Mouse (Mus musculus) spleen, adult 2 months (tissue): ENCODE data around the gene Rnf19b. TPM values are rescaled to one million over a fixed set of nuclear protein-coding genes. Genes with fewer than 3 reads are reported as not detected.

Experiments used
- DNase-seq, 2 experiments: peaks; one replicate each; pipeline versions ENCODE4 v3.0.0 to v3.0.0-alpha.2; 2012 to 2021; ENCODE audit warnings: low spot score in 2 of 2, low read depth in 1 of 2
- H3K27ac ChIP-seq: fragments of 200-500 bp; 2 replicates; pipeline ENCODE4 v1.5.1; 2012; ENCODE audit warnings: low read length, inconsistent platforms; ENCODE audit not compliant: insufficient read depth
- H3K27me3 ChIP-seq: fragments of 200-500 bp; 2 replicates; pipeline ENCODE4 v1.6.1; 2012; ENCODE audit warnings: mild to moderate bottlenecking, moderate library complexity, low read length, inconsistent platforms; ENCODE audit not compliant: control insufficient read depth, insufficient read depth
- H3K36me3 ChIP-seq: fragments of 200-500 bp; 2 replicates; pipeline ENCODE4 v1.6.1; 2012; ENCODE audit warnings: mild to moderate bottlenecking, low read length, inconsistent platforms; ENCODE audit not compliant: control insufficient read depth, insufficient read depth
- H3K4me1 ChIP-seq: fragments of 200-500 bp; 2 replicates; pipeline ENCODE4 v1.6.1; 2011; ENCODE audit warnings: inconsistent platforms; ENCODE audit not compliant: control insufficient read depth, insufficient read depth, insufficient read length
- H3K4me3 ChIP-seq: fragments of 200-500 bp; 2 replicates; pipeline ENCODE4 v1.5.1; 2011; ENCODE audit warnings: mild to moderate bottlenecking, inconsistent platforms; ENCODE audit not compliant: insufficient read depth, insufficient read length; ENCODE audit errors: extremely low read depth
- CTCF ChIP-seq: fragments of 200-500 bp; IDR thresholded peaks from 2 replicates; pipeline ENCODE4 v1.5.1; 2011; ENCODE audit warnings: mild to moderate bottlenecking, inconsistent platforms; ENCODE audit not compliant: insufficient read depth, insufficient read length, insufficient replicate concordance; ENCODE audit errors: extremely low read depth
- POLR2A ChIP-seq: fragments of 200-500 bp; IDR thresholded peaks from 2 replicates; pipeline ENCODE4 v1.6.1; 2011; ENCODE audit warnings: low read depth, low read length, inconsistent platforms
- WGBS: fragments of 180-500 bp; shearing (Covaris S2); methylation state at CpG from one replicate; pipeline ENCODE4 v1.1.7; 2018; 5-methylcytosine and 5-hydroxymethylcytosine counted together
- polyA plus RNA-seq: library from polyadenylated mRNA; depleted of rRNA; stranded (reverse); fragments of >200 nt; gene quantifications from 2 replicates; pipeline ENCODE4 v1.2.3, GENCODE M21; 2012

Rnf19b gene
- polyA plus RNA-seq, 1 experiment, result 109 TPM

GRCm38 (mm10) chr4:129034224-129034623 is 23.8 kb upstream of the Rnf19b start:
- Histone ChIP-seq H3K4me1 (peaks cover 40% of the 10 kb centered on the region), H3K27ac (peak overlapping the region; percentile 98), H3K4me3 (no peak overlapping the region), H3K36me3 (no peaks in the 10 kb centered on the region), H3K27me3 (no peaks in the 10 kb centered on the region)
- TF ChIP-seq POLR2A (no peak), CTCF (no peak)
- DNase-seq, result no peak
- WGBS, result 80% methylated on average over 3 of the region's 3 CpGs

DNA sequence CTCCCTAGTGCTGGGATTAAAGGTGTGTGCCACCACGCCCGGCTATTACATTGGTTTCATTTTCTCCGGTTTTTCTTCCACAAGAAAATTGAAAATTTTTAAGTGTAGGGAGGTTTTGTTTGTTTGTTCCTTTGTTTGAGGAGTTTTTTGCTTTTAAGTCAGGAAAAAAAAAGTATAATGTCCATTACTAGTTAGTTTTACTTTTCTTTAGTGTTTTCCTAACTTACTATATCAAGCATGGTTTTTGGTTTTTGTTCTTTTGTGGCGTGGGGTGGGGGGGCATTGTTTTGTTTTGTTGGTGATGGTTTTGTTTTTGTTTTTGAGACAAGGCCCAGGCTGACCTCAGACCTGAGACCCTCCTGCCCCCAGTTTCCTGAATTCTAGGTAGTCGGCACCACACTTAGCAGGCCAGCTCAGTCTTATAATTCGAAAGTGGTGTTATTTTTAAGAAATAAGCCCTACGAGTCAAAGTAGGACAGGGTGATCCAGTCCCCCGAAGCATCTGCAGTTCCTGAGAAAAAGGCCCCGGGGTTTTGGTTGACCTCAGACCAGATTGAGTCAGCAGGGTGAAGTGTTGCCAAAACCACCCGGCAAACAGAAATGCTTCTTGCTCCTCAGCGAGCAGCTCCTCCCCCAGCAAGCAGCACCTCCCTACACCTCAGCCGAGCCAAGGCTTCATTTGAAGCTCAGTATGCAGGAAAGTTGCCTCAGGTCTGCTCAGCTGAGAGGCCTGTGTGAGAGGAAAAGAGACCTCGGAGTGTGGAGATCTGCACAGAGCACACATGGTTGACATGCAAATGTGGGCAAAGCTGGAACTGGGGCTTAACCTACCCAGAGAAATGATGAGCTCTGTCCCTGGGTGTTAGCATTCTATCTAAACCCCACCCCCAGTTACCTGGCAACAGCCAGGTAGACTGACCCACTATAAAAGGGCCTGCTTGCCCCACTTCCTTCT is 23.1 kb upstream of the Rnf19b start:
- peak; percentile 77 to 84 for DNase-seq
- Histone ChIP-seq H3K27ac (peak overlapping the region; percentile 83), H3K36me3 (no peaks in the 10 kb centered on the region), H3K27me3 (no peaks in the 10 kb centered on the region), H3K4me3 (no peak overlapping the region), H3K4me1 (peaks cover 40% of the 10 kb centered on the region)
- TF ChIP-seq CTCF (no peak), POLR2A (no peak)
- WGBS, result 20% methylated on average over 13 of the region's 13 CpGs

DNA sequence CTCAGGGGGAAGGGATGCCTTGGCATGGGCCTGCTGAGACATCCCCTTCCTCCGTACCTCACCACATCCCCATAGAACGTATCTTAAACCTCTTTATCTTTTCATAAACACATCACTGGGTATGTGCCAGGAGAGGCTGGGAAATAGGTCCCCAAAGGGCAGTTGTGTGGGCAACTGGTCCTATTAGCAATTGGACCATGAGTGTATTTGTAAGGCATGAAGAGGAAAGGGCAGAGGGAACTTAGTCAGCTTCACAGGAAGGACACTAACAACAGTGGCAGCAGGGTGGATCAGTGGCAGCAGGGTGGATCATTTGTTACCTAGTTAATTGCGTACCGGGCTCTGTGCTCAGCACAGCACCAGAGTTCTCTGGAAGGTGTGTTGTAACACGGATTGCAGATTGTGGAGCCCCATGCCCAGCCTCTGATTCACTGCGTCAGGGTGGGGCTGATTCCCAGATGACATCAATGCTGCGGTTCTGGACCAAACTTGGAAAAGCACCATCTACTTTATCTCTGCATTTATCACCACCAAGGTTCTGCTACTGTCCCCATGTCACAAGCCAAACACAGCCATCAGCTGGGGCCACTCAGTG is 22.1 kb upstream of the Rnf19b start:
- Histone ChIP-seq H3K4me1 (peaks cover 40% of the 10 kb centered on the region; the same call in 1 of the 2 replicates), H3K27me3 (no peaks in the 10 kb centered on the region), H3K4me3 (no peak overlapping the region), H3K27ac (peak overlapping the region; percentile 83), H3K36me3 (no peaks in the 10 kb centered on the region)
- whole genome bisulfite sequencing, result 69% methylated on average over 7 of the region's 7 CpGs
- DNase-seq, result no peak
- TF ChIP-seq POLR2A (no peak), CTCF (no peak)

DNA sequence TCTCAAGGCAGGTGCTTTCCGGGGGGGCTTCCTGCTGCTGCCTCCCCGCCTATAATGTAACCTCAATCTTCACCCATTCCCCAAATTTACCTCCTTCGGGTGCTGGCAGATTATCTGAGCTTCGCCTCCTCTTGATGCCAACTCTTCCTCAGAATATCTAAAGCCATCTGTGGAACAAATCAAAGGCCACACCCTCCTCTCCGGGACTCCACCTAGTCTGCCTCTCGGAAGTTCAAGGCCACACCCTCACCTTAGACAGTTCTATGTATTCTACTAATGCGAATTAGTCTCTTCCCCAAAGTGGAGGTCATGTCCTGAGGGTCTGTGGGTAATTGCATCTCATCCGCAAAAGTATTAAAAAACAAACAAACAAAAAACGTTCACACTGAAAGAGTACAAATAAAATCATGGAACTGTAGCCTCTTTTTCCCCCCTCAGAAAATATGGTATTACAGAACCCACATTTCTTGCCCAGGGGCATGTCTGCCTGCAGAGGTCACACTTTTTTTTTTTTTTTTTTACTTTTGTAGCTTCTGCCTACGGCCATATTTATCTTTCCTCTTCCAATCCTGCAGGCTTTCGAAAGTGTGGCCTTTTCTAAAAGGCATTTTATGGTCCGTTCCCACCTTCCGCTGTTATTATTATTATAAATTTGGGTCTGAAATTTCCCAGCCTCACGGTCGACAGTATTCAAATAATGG is 10.2 kb upstream of the Rnf19b start:
- Histone ChIP-seq H3K27me3 (peaks cover 5% of the 10 kb centered on the region), H3K27ac (no peak overlapping the region), H3K4me1 (peaks cover 7% of the 10 kb centered on the region), H3K36me3 (no peaks in the 10 kb centered on the region), H3K4me3 (no peak overlapping the region)
- WGBS, result 28% methylated on average over 15 of the region's 15 CpGs
- TF ChIP-seq POLR2A, result no peak
- DNase-seq, result no peak

DNA sequence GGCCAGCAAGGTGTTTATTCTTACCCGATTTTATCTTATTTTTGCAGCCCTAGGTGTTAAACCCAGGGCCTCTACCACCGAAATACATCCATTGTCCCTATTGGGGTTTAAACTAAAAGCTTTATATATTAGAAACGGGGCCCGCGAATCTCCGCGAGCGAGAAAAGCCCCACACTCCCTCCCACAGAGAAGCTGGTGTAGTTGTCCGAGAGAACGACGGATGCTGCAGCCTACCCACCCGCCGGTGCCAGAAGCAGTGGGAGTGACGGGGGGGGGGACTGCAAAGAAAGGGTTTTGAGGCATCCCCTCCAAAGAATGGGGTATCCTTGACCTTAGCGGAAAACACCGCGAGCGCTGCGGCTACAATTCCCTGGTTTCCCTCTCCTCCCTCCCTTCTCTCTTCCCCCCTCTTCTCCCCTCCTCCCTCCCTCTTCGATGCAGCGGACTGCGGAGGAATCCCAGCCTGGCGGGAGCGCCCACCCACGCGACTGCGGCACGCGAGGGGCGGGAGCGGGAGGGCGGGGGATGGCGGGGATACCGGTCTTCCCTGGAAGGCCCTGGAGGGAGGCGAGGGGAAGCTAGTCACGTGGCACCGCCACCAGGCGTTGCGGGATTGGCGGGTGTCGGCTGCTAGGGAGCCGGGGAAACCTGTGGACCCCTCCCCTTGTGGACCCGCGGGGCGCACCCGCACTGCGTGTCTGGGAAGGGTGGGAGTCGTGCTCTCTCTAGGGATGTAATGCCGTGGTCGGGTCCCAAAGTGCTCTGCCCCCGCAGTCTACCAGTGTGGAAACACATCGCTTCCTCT is 9.4 kb upstream of the Rnf19b start:
- H3K27ac ChIP-seq, result no peak overlapping the region
- DNase-seq, result no peak

GRCm38 (mm10) chr4:129049306-129050011 is 8.6 kb upstream of the Rnf19b start:
- no peak for DNase-seq
- Histone ChIP-seq H3K36me3 (no peaks in the 10 kb centered on the region), H3K27me3 (peaks cover 5% of the 10 kb centered on the region), H3K4me1 (peaks cover 7% of the 10 kb centered on the region), H3K4me3 (peak overlapping the region; percentile 42; the same call in 1 of the 2 replicates), H3K27ac (no peak overlapping the region)
- TF ChIP-seq POLR2A (no peak), CTCF (no peak)
- 10% methylated on average over 23 of the region's 23 CpGs for WGBS

More for the DNA sequence above, 9.4 kb upstream of the Rnf19b start:
- H3K4me3 ChIP-seq, result peak overlapping the region; percentile 42
- no peaks in the 10 kb centered on the region for H3K36me3 ChIP-seq
- H3K27me3 ChIP-seq, result peaks cover 5% of the 10 kb centered on the region
- H3K4me1 ChIP-seq, result peaks cover 7% of the 10 kb centered on the region
- 2% methylated on average over 52 of the region's 52 CpGs for WGBS
- TF ChIP-seq POLR2A, result no peak
